Mouse (Mus musculus) urinary bladder, postnatal 36 days (tissue): ENCODE measurements around the gene Senp2.

Source experiments
- DNase-seq, 2 experiments: peaks; one replicate each; pipeline ENCODE4 v3.0.0; 2022; ENCODE audit warnings: low spot score in 2 of 2, mixed read lengths in 1 of 2

The Senp2 gene

GRCm38 (mm10) chr16:22095751-22096150 lies 86.5 kb downstream of the Senp2 start:
- no peak for DNase-seq

- DNase-seq = no peak
These were observed 88.4 kb downstream of the Senp2 start for GRCm38 (mm10) chr16:22097659-22098058.
